Mouse (Mus musculus): Measurements from ENCODE around the gene Prdx1.

- TF ChIP-seq CTCF (IDR thresholded peaks at IDR 0.05; ENCODE audit: extremely low read depth, insufficient read length, insufficient replicate concordance, low read depth, low read length) (no peak), POLR2A (IDR thresholded peaks at IDR 0.05; ENCODE audit: low read depth, low read length) (no peak)
Observed at GRCm38 (mm10) chr4:116645624-116646023, 39.7 kb upstream of the Prdx1 start.

Measured in small intestine, adult 2 months (tissue).